Mouse (Mus musculus) mouse embryonic stem cell (cell line): ENCODE results near the gene Sirt4.

Experiments used
- in situ Hi-C, 2 experiments: fragments of 300-500 bp; cut with MboI; formaldehyde crosslinking; loops; 1 replicate in 1 of 2; 3 replicates in 1 of 2; pipeline ENCODE4 v1.14.3; 2019 to 2020; ENCODE audit warnings: low sequenced_read_pairs in 2 of 2, low pct_unique_long_range_greater_than_20kb in 1 of 2, mixed read lengths in 1 of 2; ENCODE audit not compliant: unreplicated experiment in 1 of 2

Gene Sirt4

DNA sequence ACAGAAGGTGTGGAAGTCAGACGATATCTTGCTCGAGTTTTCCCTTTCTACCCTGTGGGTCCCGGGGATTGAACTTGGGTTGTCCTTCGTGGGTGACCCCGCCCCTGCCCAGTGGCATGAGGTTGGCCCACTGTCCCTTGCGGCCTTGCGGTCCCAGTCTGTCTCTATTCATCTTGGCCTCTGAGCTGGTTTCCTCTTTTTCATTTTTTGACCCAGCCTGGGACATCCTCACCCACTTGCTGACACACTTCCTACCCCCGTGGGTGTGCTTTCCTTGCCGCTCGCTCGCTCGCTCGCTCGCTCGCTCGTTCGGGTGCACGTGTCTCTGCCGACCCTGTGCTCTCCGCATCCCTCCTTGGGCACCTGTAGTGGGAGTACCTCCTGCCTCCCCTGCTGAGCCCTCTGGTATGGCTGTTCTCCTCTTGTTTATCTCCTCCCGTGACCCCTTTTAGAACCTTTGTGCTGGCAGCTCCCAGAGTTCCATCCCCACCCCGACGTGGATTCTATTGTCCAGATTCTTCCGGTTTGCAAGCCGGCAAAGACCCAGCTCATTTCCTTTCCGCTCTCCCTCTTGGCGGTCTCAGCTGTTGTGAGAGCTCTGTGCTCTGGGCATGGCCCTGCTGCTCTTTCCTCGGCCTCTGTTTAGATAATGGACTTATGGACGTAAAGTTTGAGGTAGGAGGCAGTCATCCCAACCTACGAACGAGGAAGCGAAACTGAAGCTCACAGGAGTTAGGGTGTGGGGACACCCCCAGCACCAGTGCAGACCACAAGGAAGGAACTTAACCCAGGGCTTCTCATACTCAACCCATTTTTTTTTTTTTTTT is 31.8 kb upstream of the Sirt4 start:
- in situ Hi-C loops = no loop called here

DNA sequence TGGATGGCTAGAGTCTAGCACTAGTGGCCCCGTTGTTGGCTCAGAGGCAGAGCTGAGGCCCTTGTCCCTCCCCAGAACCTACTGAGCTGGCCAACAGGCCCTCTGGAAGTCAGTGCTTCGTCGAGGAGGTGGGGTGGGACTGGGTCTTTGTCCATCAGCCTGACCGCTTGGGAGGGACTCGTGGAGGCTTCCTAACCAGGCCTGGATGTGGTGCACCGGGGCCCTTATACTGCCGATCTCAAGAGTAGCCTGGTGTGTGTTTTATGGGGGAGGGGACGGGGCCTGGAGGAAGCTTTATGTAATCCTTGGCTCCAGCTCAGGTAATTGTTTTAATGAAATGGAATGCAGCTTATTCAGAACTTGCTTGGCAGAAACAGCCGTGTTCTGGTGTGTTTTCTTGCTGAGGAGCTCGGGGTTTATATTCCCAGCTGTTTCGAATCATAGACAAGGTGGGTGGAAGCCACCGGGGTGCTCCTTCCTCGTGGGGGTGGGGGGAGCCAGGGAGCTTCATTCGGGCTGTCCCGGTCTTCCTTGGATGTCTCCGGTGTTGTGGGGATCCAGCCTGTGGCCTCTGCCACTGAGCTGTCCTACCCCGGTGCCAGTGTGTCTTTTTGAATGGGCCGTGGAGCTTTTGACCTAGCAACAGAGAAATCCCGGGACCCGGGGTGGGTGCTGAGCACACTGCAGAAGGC is 30.5 kb upstream of the Sirt4 start:
- in situ Hi-C loops = no loop called here

DNA sequence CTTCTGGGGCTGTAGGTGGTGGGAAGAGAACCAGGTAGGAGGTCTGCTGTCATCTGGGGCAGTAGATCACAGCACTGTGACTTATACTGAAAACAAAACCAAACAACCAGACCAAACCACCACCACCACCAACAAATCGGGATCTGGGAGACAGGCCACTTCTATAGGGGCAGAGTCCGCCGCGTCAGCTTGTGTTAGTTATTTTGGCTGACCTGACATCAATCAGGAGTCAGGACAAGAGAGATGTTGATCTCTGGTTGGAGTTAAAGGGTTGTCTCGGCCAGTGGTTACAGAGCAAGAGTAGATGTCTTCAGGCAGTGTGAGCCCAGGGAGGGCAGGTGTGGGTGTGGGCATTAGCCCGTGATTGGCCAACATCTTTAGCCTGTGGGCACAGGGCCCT is 29.8 kb upstream of the Sirt4 start:
- in situ Hi-C loops = no loop called here

DNA sequence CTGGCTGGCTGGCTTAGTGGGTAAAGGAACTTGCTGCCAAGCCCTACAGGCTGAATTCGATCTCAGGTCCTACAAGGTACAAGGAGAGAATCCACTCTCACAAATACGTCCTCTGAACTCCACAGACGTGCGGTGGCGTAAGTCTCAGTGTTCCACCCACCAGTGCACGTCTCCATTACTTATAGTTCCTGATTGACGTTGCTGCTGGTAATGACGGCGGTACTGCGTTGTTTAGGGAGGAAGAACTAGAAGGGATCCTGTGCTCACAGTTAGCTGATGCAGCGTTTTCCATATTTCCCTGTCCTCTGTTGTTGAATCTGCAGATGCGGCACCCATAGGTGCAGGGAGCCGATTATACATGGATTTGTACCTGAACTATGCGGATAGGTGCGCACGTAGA is 29.2 kb upstream of the Sirt4 start:
- in situ Hi-C loops = no loop called here

DNA sequence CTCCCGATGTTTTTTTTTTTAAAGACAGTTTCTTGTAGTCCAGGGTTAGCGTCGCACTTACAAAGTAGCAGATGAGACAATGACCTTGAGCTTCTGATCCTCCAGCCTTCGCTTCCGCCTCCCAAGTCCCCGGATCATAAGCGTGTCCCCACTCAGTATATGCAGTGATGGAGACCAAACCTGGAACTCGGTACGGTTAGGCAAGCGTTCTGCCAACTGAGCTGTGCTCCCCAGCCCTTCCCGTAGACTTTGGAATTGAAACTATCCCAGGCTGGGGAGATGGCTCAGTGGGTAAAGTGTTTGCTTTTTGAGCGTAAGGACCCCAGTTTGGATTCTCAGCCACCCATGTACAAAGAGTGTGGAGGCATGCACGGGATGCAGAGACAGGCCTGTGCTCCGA is 28.7 kb upstream of the Sirt4 start:
- in situ Hi-C loops = no loop called here

DNA sequence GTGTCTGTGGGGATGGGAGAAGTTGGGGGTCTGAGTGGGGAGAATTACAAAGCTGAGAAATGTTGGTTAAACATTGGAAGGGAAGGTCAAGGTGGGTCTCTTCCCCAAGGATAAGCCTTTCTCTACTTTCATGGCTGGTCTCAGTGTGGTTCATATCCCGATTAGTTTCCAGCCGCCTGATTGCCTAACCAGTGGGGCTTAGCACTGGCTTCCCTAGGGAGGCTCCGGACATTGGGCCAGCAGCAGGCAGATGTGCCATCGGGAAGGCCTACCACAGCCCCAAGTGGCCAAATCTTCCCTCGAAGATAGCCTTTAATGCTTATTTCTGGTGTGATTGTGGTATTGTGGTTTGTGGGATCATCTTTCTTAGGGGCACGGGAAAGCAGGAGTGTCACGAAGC is 27.9 kb upstream of the Sirt4 start:
- in situ Hi-C loops = no loop called here

DNA sequence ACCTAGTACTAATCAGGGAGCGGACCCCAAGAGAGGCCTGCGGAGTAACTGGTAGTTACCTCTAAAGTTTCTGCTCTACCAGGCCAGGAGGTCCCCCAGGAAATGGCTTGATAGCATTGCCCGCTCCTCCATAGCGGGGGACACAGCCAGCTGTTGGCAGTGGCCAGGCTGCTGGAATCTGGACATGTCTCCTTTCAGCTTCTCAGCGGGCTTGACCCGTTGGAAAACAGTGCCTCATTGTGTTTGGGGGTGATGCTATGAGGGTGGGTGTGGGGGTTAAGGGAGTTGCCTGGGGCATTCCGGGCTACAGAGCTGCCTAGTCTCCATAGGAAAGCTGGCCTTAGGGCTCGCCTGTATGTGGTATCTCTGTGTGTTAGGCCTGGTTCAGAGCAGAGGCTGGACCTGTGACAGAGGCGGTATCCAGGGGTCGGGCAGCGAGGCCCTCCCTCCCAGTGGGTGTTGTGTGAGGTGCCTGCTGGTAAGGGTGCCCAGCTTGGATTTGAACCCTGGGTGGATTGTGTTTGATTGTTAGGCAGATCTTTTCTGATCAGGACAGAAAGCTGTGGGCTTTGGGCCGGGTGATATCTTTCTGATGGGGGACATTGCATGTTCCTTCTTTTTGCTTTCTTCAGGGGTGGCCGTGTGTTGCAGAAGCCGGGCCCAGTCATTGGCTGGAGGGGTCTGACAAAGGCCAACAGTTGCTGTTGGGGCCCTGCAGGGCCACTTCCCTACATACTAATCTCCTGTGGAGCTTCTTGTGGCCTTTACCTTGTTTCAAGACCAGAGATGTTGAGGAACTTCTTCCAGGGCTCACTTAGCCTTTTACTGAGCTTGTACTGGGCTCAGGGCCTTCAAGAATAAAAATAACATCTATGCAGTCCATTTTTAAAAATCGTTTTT is 25.5 kb upstream of the Sirt4 start:
- in situ Hi-C loops = loop anchor here in 1 of 2 experiments (10.0 kb wide), 1 partner anchor 125 kb away; the partner anchor contains the start of gene Rab35

DNA sequence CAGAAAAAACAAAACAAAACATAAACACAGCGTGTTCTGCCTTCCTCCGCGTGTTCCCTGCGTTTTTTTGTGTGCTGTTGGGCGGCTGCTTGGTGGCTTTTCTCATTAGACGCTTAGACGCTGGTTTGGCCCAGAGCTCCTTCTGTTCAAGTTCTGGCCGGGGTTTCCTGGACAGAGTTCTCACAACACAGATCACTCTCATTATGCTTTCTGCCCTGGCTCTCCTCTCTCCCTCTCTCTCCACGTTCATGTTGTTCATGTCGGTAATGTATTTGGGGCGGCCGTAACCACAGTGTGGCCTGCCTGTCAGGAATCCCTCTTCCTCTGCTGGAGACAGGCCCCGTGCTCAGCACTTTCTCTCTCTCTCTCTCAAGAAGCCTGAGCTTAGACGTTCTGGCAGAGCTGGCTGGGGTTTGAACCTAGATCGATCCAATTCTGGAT is 24.8 kb upstream of the Sirt4 start:
- in situ Hi-C loops = loop anchor here in 1 of 2 experiments (10.0 kb wide), 1 partner anchor 125 kb away; the partner anchor contains the start of gene Rab35

DNA sequence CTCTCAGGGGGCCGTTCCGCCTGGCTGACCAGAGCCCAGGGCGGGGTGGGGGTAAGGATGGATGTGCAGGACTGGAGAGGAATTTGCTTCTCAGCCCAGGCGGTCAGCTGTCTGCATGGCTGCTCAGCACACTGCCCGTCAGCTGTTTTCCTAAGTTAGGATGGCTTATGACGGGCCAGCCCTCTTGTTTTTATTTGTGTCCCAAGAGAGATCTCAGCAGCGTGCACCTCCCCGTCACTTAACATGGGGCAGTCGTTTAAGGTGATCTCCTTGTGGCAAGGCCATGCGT is 24.3 kb upstream of the Sirt4 start:
- in situ Hi-C loops = loop anchor here in 1 of 2 experiments (10.0 kb wide), 1 partner anchor 126 kb away; the partner anchor contains the start of gene Rab35

DNA sequence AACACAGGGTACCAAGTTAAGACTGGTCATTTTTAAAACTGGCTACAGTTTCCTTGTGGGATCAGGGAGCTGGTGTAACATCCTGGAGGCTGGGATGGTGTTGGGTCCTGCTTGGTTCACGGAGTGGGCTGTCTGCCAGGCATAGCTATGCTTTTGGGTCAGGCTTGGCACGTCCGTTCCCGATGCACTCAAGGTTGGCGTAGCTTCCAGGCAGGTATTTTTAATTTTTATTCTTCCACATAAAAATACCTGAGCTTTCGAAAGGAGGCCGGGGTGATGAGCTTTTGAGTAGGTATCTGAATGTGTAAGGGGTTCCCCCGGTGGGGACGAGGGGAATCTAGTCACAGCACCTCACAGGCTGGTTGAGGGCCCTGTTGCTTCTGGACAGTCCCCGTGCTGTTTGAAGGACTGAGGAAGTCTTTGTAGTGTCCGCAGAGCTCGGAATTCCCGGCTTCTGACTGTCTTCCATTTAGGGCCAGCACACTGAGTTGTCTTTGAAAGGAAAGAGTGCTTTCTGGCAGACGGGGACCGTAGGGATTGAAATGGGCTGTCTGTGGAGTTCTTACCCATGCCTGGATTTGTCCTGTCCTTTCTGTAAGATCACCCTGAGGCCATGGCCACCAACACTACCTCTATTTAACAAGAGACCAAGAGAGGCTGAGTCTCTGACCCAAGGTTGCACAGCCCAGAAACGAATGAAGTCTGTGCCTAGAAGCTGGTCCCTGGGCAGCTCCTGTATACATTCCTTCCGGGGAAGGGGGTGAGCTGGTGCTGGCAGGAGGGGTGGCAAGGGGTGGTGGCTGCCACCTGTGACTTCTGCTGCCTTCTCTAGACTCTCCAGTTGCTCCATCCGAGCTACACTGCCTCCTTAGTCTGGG is 23.7 kb upstream of the Sirt4 start:
- in situ Hi-C loops = loop anchor here in 1 of 2 experiments (10.0 kb wide), 1 partner anchor 127 kb away; the partner anchor contains the start of gene Rab35

DNA sequence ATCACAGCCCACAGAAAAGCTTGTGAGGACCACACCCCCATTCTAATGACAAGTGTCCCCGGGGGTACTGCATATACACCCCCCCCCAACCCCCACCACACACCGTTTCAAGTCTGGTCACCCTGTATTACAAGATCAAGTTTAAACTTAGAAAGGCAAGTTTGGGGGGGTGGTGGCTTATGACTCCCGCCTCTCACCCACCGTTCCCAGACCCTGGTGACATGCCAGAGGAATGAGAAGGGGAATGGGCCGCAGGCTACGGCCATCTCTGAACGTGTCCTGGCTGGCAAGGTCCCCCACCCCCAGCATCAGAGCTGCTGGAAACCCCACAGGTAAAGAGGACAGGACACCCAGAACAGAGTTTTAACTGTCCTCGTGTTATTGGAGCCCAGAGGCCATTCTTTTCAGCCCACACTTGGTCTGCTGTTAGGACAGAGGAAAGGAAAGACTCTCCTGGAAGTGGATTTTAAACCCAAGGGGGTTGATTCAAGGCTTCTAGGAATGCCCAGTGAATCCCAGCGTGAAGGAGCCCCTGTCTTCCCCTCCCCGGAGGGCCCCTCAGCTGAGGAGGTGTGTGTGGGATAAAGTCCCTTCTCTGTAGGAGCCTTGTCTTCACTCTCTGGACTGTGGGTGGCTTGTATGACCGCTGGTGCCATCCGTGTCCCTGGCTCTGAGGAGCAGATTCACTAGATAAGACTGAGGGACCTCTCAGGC is 22.9 kb upstream of the Sirt4 start:
- in situ Hi-C loops = loop anchor here in 1 of 2 experiments (10.0 kb wide), 1 partner anchor 127 kb away; the partner anchor contains the start of gene Rab35

DNA sequence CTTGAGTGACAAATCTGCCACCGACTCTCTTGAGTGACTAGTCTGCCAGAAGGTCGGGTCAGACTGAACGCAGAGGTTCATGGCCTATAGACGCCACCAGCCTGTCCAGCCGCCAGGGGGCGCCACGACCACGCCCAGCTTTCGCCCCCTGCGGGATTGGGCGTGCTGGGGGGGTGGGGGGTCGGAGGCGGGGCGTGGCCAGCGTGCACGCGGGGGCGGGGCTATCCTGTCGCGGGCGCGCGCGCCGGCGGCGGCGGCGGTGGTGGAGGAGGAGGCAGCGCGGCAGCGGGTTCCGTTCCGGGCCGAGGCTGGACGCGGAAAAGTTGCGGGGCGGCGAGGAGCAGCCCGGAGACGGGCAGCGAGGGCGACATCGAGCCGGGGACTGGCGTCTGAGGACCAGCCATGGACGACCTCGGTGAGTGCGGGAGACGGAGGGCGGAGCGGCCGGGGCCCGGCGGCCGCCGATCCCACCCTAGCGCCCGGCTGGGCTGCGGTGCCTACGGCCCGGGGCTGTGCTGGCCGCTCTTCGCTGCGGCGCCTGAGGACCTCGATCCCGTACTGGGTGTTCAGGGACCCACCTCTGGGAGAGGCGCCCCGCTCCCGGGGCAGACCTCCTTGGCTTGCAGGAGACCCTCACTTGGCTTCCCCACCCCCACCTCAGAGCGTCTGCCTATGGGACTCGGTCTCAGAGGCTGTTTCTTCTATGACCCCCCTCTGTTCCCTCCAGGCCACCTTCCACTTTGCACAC is 22.1 kb upstream of the Sirt4 start, which contains the start of gene Pxn:
TSS of gene Pxn (plus strand) at position 223 of the 748 bp plus-strand sequence.
- in situ Hi-C loops = loop anchor here in 1 of 2 experiments (10.0 kb wide), 1 partner anchor 128 kb away; the partner anchor contains the start of gene Rab35

DNA sequence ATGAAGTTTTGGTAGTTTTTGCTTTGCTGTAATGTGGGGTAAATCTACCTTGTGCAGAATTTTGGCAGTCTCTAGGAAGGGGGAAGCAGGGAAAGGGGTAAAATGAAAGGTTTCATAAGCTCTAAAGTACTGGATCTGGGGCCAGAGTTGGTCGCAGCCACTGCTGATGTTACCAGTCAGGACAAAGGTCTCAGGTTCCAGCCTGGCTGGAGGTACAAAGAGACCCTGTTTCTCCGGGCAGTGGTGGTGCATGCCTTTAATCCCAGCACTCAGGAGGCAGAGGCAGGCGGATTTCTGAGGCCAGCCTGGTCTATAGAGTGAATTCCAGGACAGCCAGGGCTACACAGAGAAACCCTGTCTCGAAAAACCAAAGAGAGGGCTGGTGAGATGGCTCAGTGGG is 21.1 kb upstream of the Sirt4 start:
- in situ Hi-C loops = loop anchor here in 1 of 2 experiments (10.0 kb wide), 1 partner anchor 129 kb away; the partner anchor contains the start of gene Rab35

DNA sequence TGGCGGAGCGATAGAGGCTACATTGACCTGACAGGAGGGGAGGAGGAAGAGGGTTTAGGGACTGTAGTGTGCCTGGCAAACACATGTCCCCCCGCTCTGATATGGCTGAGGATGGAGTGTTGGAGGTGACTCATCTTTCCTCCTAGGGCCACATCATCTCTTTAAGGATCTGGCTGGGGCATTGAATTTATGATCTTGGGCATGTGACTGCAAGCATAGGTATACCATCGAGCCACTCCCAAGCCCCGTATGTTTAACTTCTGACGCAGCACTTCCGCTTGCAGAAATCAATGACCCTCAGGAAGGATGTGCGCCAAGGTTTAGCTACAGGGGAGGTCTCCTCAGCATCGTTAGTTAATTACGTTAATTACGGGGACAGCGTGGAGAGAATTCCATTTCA is 18.5 kb upstream of the Sirt4 start:
- in situ Hi-C loops = loop anchor here in 1 of 2 experiments (5.0 to 10.0 kb wide), 2 partner anchors 39 to 132 kb away; partner anchors contain the start of gene Rab35

DNA sequence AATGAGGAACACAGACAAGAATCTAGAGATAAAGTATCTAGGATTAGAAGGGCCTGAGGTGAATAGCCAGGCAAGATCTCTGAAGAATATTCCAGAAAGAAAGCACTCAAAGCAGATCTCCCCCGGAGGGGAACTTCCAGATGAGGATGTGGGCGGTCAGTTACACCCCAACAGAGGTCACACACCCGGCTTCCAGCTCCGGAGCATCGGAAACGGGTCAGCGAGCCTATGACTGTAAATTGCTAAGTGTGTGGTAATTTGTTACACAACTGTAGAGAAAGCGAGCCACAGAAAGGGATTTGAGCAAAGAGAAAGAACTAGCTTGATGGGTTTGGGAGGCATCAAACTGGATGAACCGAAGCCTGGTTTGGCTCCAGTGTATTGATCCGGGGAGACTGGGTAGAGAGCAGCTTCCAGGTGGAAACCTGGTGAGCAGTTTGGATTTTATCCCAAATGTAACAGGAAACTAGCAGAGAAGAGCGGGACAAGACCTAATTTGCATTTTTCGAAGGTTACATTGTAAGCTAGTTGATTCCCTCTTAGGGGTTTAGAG is 15.9 kb upstream of the Sirt4 start:
- in situ Hi-C loops = loop anchor here in 1 of 2 experiments (5.0 to 10.0 kb wide), 2 partner anchors 42 to 134 kb away; partner anchors contain the start of gene Rab35
